Mouse (Mus musculus) layer of hippocampus, adult 2 months (tissue): ENCODE measurements around the gene 4933402N03Rik. TPM values are rescaled to one million over a fixed set of nuclear protein-coding genes. Genes with fewer than 3 reads are reported as not detected.

ENCODE experiments used
- DNase-seq, 2 experiments: peaks; one replicate each; pipeline ENCODE4 v3.0.0; 2022; ENCODE audit warnings: low spot score in 2 of 2
- H3K27ac ChIP-seq: fragments of 200-600 bp; 2 replicates; pipeline ENCODE4 v1.8.1; 2022
- H3K4me3 ChIP-seq: fragments of 200-600 bp; 2 replicates; pipeline ENCODE4 v1.8.1; 2022; ENCODE audit warnings: mild to moderate bottlenecking
- CTCF ChIP-seq: fragments of 200-600 bp; conservative IDR thresholded peaks from 2 replicates; pipeline ENCODE4 v1.8.1; 2022; ENCODE audit warnings: antibody characterized with exemption, mild to moderate bottlenecking, moderate library complexity
- long read RNA-seq, 2 experiments: library from polyadenylated mRNA; stranded (forward); transcript quantifications; one replicate each; pipeline ENCODE4 v2.0.0; 2021; ENCODE audit warnings: borderline mapping rate in 2 of 2
- total RNA-seq, 2 experiments: library from RNA; stranded (reverse); gene quantifications; 2 replicates each; pipeline ENCODE4 v1.2.3; 2021

The 4933402N03Rik gene
- total RNA-seq = not detected
- long read RNA-seq, experiment 1 = 0 reads
- long read RNA-seq, experiment 2 = 0 reads

DNA sequence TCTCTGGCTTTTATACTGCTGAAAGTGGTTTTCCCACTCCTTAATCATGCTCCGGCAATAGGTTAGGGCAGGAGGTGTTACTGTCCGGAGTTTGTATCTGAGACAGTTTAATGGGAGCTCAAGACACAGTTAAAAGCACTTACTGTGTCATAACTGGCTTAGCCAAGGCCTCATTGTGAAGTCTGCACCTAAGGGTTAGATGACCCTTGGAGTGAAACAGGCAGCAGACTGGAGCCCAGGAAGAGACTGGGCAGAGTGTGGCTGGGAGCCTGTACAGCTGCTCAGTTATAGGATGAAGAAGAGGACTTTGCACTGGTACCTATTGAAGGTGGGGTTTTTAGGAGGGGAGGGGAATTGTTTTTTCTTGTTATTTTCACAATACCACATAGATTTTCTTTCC, at the start of gene 4933402N03Rik:
Gene 4933402N03Rik (minus strand): TSS at position 101 of the 400 bp plus-strand sequence.
- no peak for TF ChIP-seq CTCF
- H3K27ac ChIP-seq = no peak within 1 kb of the TSS
- DNase-seq = no peak
- no peak within 1 kb of the TSS for H3K4me3 ChIP-seq

DNA sequence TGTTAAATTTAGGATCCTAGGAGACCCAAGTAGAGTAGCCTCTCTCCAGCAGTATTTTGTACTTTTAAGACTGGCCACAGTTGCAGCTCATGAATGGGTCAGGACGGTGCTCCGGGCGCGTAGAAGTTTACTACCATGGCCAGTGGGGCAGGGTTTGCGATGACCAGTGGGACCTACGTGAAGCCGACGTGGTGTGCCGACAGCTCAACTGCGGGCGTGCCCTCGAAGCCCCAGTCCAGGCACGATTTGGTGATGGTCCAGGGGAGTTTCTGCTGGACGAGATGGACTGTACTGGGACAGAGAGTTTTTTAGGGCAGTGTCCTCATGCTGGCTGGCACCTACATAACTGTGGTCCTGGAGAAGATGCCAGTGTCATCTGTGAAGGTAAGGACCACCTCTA, 41.9 kb upstream of the 4933402N03Rik start:
- TF ChIP-seq CTCF = no peak
- DNase-seq = no peak
- H3K4me3 ChIP-seq = no peak overlapping the region
- no peak overlapping the region for H3K27ac ChIP-seq

DNA sequence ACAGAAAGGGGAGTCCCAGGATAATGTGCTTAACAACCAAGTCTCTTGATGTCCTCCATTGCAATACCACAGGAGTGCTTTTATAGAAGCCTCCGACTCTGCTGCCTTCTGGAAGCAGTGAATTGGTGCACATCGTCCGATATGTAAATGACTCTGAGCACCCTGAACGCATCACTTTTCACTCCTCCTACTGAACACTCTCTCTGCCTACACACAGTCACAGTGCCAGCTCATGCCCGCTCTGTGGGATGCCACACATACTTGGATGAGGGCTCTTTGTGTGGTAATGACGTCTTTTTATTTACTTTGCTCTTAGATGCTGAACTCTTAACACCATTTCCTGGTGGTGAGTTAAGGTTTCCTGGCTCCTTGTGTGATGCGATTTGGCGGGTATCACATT, 40.9 kb upstream of the 4933402N03Rik start:
- DNase-seq = peak; percentile 14 to 50
- Histone ChIP-seq H3K27ac (no peak overlapping the region), H3K4me3 (no peak overlapping the region)
- TF ChIP-seq CTCF = no peak

DNA sequence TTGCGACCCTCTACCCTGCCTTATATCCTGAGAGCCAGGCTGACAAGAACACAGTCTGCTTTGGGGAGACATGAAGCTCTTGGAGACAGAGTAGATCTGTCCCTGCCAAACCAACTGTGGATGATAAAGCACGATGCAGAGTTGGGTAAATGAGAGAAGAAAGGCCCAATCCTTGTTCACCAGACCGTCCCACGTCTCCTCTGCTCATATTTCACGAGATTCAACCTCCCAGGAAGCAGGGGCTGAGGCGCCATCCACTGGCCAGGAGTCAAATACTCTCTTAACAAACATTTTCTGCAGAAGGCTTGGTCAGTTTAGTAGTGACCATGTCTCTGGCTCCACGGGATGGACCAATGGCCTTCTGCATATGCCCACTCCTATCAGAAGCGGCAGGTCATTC, 38.2 kb upstream of the 4933402N03Rik start:
- DNase-seq = no peak
- TF ChIP-seq CTCF = 0 out of 2 replicates have a peak, but pooled peaks have one; percentile 13
- no peak overlapping the region for H3K27ac ChIP-seq
- H3K4me3 ChIP-seq = no peak overlapping the region

DNA sequence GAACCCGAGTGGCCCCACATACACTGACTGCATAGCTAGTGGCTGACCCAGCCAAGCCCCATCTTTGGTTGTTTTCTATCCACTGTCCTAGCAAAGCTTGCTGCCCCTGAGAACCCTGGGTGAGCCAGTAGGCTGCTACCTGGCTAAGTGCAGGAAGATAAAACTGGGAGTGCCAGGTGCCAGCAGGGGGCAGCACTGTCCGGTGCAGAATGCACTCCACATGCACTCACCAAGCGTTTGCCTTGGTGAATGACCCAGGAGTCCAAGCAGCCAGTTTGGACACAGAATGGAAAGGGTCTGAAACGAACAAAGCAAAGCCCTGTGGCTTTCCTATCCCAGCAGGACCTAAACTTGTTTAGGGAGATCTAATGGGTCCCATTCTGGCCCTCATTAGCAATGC, 36.6 kb upstream of the 4933402N03Rik start:
- DNase-seq = peak in 1 of 2 experiments; percentile 55
- Histone ChIP-seq H3K4me3 (no peak overlapping the region), H3K27ac (no peak overlapping the region)
- peak; percentile 82 for TF ChIP-seq CTCF

DNA sequence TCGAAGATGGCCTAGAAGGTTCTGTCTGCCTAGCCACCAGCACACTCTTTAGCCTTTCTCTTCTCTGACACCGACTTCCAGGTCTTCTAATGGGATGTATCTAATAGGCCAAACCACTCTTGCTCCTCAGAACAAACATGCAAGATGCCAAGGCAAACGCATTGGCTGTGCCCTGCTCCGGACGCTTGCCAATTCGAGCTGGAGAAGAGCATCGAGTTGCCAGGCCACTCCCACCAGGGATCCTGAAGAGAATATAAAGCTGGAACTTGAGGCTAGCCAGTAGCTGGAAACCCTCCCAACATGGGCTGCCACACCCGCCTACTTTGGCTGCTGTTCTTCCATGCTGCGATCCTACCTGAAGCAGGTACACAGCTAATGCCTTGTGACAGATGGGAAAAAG, 28.0 kb upstream of the 4933402N03Rik start, which contains the start of gene 5430419D17Rik:
Gene 5430419D17Rik (plus strand): TSS at position 282 of the 400 bp plus-strand sequence.
- no peak for DNase-seq
- Histone ChIP-seq H3K4me3 (no peak within 1 kb of the TSS), H3K27ac (no peak within 1 kb of the TSS)
- TF ChIP-seq CTCF = no peak

DNA sequence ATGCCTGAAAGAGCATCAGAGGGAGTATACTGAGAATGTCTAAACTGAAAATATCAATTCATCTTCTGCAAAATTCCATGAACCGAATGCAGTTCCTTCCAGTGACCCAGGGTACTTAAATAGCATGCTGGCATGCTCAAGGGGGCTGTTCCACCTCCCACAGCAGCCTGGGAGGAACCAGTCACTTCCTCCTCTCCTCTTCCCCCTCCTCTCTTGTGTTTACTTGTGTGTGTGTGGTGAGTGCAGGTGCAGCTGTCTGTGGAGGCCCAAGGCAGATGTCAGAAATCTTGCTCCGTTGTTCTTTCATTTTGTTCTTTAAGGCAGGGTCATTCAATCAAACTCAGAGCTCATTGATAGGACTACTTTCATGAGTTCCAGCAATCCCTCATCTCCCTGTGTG, 23.0 kb upstream of the 4933402N03Rik start:
- no peak for TF ChIP-seq CTCF

DNA sequence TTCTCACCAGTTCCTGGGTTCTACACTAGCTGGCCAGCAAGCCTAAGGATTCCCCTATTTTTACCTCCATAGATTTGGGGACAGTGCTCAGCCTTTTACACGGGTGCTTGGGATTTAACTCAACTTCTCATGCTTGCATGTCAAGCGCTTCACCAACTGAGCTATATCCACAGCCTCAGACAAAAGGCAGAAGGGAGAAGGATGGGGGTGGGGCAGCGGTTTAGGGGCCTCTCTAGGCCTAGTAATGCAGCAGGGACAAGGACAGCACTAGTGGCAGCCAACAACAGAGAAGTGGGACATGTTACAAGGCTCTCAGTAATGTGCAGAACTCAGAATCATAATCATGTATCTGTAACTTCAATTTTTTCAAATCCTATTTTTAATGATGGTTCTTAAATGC, 21.7 kb upstream of the 4933402N03Rik start:
- no peak for DNase-seq
- no peak for TF ChIP-seq CTCF
- no peak overlapping the region for H3K4me3 ChIP-seq
- H3K27ac ChIP-seq = no peak overlapping the region

More for the DNA sequence above, 23.0 kb upstream of the 4933402N03Rik start:
- Histone ChIP-seq H3K4me3 (no peak overlapping the region), H3K27ac (no peak overlapping the region)
- DNase-seq = no peak

DNA sequence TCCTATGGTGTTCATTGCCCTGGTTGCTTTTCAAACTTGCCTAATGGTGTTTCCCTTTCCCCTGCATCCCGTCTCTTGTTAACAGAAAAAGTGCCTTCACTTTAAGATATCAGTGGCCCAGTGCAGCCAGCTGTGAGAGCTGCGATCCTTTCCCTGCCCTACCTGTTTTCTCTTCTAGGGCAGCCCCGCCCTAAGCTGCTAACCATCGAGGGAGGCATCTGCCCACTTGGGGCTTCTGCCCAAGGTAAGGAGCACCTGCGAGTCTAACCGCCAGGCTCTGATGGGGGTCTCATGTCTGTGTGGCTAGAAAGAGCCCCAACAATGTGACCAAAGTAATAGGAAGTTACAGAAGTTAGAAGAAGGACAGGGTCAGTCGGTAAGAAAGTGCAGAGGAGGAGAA, 16.1 kb upstream of the 4933402N03Rik start:
- Histone ChIP-seq H3K4me3 (no peak overlapping the region), H3K27ac (no peak overlapping the region)
- no peak for TF ChIP-seq CTCF
- DNase-seq = no peak

DNA sequence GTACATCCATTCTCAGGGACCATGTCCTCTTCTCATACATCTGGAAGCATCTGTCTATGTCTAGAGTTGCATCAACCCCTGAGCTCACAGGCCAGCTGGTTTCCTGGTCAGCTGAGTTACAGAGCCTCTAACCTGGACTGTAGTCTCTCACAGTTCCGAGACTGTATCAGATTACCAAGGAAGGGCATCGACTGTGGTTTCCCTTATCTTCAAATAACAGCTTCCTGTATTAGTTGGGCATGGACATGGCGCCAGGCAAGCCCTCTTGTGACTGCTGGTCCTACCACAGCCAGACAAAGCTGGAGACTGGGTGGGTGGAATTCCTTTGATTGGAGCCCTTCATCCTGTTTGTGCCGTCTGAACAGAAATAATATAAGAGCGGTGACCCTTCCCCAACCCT, 6.9 kb upstream of the 4933402N03Rik start:
- no peak for DNase-seq
- TF ChIP-seq CTCF = no peak
- no peak overlapping the region for H3K27ac ChIP-seq
- no peak overlapping the region for H3K4me3 ChIP-seq

DNA sequence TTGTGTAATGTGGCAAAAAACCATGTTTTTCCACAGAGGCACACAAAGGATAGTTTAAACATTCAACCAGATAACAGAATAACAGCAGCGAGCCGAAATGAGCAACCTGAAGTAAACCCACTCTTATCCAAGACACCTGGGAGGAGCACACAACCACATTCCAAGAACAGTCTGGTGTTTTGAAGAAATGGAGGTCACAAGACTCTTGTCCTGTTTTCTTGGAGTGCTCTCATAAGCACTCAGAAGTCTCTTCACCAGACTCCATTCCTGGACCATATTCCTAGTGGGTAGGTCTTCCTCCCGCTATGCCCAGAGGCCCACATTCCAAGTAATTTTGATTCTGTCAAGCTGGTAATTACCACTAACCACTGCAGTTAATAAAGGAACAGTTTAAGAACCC, 4.1 kb upstream of the 4933402N03Rik start:
- no peak for DNase-seq
- no peak for TF ChIP-seq CTCF
- H3K4me3 ChIP-seq = no peak overlapping the region
- no peak overlapping the region for H3K27ac ChIP-seq

DNA sequence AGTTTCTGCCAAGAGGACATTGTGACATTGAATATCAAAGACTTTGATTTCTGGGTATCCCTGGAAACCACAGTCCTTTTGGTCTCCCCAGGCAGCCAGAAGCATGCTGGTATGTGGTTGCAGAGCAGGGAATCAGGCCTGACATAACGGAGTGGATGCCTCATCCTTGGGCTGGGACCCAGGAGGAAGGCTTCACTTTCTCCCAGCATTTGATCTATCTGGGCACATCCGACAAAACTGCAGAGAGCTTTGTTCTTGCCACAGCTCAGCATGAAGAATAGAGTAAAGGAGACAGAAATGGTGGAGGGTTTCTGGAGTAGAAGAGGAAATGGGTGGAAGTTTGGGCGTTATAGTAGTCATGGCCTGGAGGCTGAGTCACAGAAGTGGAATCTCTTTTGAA, 12.9 kb downstream of the 4933402N03Rik start:
- Histone ChIP-seq H3K4me3 (no peak overlapping the region), H3K27ac (no peak overlapping the region)
- DNase-seq = no peak
- no peak for TF ChIP-seq CTCF

DNA sequence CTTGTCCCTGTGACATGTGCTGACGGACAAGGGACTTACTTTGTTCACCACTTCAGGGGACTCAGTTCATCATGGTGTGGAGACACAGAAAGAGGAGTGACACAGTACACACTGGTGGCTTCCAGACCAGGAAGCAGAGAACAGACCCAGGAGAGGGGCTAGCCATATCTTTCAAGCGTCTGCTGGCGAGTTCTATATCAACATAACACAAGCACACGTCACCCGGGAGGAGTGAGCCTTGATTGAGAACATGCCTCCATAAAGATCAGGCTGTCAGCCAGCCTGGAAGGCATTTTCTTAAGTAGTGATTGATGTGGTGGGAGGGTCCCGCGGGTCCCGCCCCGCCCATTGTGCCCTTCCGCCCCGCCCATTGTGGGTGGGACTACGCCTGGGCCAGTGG, 16.1 kb downstream of the 4933402N03Rik start:
- DNase-seq = no peak
- no peak overlapping the region for H3K27ac ChIP-seq
- no peak overlapping the region for H3K4me3 ChIP-seq
- TF ChIP-seq CTCF = no peak

DNA sequence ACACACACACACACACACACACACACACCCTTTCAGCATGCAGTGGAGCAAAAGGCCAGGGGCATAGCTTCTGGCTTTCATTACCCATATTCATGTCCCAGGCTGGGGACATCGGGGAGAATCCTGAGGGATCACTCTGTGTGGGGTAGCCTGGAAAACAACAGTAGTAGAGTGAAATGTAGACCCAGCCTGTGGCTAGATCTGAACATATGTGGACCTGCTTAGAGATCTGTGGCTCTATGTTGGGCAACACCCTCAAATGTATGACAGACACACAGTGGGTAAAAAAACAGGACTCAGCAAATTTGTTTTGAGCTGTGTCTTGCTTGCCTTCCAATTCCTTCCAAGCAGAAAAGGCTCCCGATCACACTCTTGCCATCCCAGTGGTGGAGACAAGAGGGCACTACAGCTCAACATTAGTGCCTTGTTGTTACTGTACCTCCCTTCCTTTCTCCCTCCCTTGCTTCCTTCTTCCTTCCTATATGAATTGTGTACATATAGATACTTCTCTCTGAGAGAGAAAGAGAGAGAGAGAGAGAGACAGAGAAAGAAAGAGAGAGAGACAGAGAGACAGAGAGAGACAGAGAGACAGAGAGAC, 23.8 kb downstream of the 4933402N03Rik start:
- DNase-seq = no peak
- H3K27ac ChIP-seq = no peak overlapping the region
- H3K4me3 ChIP-seq = no peak overlapping the region
- TF ChIP-seq CTCF = peak; percentile 66
